Mouse (Mus musculus): ENCODE data around the gene Polr1c. TPM values are rescaled to one million over a fixed set of nuclear protein-coding genes. Genes with fewer than 3 reads are reported as not detected.

Gene Polr1c
- 100 to 1,000 TPM; 110 to 117 TPM for polyA plus RNA-seq (2017; shearing (Covaris generic))

DNA sequence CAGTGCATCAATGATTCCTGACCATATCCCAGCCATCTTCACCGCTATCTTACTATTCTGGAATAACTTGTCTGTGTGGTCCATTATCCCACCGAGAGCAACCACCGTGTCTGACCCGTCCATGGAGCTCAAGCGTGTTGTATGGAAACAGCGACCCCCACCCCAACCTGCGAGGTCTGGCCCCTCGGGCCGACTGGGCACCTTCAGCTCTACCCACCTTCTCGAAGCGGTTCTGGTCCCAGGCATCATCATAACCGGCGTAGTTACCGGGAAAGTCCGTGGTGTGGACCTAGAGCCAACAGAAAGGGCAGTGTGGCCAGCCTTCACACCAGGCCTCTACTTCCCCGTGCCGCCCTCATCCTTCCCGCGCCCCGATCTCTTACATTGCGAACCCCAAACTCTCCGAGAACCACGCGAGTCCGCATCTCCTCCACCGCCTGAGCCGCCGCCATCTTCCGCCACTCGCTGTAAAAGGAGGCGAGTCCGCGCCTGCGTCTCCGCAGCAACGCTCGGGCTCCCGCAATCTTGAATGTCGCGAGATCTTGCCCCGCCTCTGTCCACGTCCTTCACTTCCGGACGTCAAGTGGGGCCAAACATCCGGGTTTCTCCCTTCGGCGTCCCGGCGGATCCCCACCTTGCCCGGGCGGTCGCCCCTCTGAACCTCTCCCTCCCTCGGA lies at the start of gene Polr1c, which contains the start of gene Yipf3:
Gene Polr1c (minus strand): TSS at position 543 of the 677 bp plus-strand sequence.
Gene Yipf3 (plus strand): TSS at position 569 of the 677 bp plus-strand sequence.
- peak; percentile 97 for ATAC-seq

GRCm38 (mm10) chr17:46297028-46297363 lies 49.1 kb upstream of the Polr1c start:
- ATAC-seq = peak; percentile 24

GRCm38 (mm10) chr17:46296601-46297000 lies 48.7 kb upstream of the Polr1c start:
- no peak for ATAC-seq

- no peak for ATAC-seq
Measured at GRCm38 (mm10) chr17:46287678-46288095, 39.8 kb upstream of the Polr1c start.

GRCm38 (mm10) chr17:46285407-46285806 lies 37.6 kb upstream of the Polr1c start:
- no peak for ATAC-seq

GRCm38 (mm10) chr17:46284653-46285052 lies 36.8 kb upstream of the Polr1c start:
- no peak for ATAC-seq

DNA sequence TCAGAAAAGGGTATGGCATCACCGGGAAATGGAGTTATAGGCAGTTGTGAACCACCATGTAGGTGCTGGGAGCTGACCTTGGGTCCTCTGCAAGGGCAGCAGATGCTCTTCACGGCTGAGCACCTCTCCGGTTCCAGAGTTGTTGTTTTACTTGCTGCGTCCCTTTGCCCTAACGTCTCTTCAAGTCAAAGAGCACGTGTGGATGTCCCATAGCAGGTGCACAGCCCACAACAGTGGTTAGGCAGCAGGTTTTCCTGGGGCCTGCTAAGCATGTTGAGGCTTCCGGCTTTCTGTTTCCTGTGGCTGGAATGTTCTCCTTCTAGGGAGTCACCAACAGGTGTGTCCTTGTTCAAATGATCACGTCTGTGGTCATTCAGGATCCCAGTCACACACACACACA lies 36.1 kb upstream of the Polr1c start:
- ATAC-seq = no peak

DNA sequence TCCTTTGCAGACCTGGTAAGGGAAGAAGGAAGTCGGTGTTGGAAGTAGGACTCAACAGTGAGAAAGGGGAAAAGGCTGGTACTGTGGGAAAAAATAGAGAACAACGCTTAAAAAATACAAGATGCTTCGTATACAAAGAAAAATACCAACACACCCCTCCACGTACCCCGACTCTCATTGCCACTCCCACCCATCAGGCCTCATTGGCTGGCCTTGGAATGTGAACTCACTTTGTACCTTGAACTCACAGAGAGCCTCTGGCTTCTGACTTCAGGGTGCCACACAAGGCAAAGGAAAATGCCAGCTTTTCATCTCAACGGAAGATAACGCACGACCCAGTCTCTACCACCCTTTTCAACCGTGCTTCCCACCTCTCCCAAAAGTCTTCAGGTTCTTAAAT lies 35.3 kb upstream of the Polr1c start:
- peak; percentile 37 for ATAC-seq

- ATAC-seq = peak; percentile 94
Measured at GRCm38 (mm10) chr17:46282483-46283123, 34.7 kb upstream of the Polr1c start, which contains the start of gene Tjap1. TSS of gene Tjap1 (minus strand) at chr17:46283026.

- no peak for ATAC-seq
Measured at GRCm38 (mm10) chr17:46278011-46278765, 30.3 kb upstream of the Polr1c start.

DNA sequence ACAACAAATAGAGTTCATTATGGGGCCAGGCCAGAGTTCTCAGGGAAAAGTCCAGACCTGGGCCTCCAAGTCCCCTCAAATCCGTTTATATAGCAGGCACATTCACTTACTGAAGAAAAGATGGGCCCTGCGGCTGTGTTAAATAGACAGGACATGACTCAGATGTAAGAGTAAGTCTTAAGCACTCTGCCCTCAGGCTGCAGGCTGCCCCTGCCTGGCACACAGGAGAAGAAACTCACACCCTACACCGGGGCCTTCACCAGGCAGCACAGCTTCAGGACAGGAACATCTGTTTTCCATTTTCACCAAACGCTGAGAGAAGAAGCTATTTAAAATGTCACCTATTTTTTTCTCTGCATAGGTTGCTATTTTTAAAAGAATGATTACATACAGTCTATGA lies 29.7 kb upstream of the Polr1c start:
- no peak for ATAC-seq

- no peak for ATAC-seq
Measured at GRCm38 (mm10) chr17:46275506-46275905, 27.7 kb upstream of the Polr1c start.

GRCm38 (mm10) chr17:46275034-46275433 lies 27.2 kb upstream of the Polr1c start:
- ATAC-seq = no peak

DNA sequence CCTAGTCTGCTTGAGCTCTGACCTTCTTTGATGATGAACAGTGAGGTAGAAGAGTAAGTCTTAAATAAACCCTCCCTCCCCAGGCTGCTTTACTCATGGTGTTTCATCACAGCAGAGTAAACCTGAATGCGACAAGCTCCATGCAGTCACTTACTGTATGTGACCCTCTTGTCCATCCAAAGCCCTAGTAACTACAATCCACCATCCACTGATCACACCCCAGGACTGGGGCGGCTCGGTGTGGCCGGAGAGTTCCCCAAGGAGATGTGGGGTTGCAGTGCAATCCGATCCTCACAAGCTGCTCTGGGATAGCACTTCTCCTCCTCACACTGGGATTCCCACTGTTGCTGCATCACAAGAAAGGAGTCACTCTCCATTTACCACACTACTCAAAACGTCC lies 26.6 kb upstream of the Polr1c start:
- no peak for ATAC-seq

DNA sequence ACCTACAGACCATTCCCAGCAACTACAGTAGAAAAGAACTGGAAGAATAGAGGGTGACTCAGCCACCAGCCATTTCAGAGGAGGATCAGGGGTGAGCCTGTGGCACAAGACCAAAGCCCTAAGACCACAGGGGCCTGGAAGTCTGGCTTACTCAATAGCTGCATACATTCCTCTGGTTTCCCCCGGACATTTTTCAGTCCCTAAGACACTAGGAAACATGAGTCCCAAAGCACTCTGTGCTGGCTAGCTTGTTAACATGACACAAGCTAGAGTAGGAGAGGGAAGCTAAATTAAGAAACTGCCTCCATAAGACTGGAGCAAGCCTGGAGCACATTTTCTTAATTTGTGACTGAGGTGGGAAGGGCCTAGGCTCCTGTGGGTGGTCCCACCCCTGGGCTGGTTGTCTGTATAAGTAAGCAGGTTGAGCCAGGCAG lies 26.0 kb upstream of the Polr1c start:
- ATAC-seq = no peak

DNA sequence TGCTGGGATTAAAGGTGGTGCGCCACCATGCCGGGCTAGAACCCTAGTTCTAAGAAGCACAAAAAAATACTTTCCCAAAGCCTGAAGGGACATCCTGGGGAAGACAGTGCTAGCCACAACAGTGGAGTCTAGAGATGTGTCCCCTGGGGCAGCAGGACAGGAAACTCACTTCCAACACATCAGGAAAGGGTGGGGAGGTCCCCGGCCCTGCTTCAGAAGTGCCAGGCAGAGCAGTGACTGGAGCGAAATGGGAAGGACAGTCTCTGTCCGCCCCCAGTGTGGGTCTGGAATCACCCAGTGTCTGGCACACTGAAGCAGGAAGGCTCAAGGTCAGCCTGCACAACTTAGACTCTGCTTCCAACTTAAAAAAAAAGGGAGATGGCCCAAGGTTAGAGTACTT lies 24.8 kb upstream of the Polr1c start:
- no peak for ATAC-seq

GRCm38 (mm10) chr17:46272058-46272457 lies 24.2 kb upstream of the Polr1c start:
- no peak for ATAC-seq

- ATAC-seq = no peak
Measured at GRCm38 (mm10) chr17:46269771-46270534, 22.1 kb upstream of the Polr1c start.

- no peak for ATAC-seq
Measured at GRCm38 (mm10) chr17:46268026-46268720, 20.3 kb upstream of the Polr1c start.

DNA sequence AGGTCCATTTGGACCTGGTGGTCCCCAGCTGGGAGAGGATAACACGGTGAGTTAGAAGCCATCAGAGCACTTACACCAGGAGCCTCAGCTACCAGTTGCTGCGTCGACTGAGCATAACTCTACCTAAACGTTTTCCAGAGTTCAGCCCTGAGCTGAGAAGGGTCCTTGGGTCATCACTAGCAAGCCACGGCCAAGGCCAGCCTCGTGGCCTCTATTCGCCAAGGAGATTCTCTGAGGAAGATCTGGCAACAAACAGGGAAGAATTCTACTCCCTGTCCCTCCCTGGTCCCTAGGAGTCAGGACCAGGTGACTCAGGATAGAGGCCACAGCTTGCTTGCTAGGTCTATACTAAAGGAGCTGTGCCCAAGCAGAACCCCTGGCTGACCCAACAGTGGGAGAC lies 19.7 kb upstream of the Polr1c start:
- no peak for ATAC-seq

DNA sequence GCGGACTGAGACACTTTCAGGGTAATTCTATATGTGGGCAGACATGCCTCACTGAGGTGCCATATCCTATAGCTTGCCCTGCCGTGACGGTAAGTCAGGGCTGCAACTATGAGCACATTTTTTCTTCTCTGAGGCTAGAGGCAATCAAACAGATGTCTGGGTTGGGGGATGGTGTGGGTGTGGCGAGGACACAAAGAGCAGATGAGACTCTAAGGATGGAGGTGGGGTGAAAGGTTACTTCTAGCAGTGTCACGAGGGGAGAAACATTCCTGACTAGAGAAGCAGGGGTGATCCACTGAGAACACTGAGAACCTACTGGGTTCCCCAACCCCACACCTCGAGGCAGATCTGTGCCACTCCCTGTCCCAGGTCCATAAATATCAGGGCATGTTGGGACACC lies 19.1 kb upstream of the Polr1c start:
- ATAC-seq = no peak

Measured in CD4-positive, CD25-positive, alpha-beta regulatory T cell, adult 4 months (primary cell).